Mouse (Mus musculus) G1E (cell line): Measurements from ENCODE around the gene Gnao1.

ENCODE experiments used
- CTCF ChIP-seq: IDR thresholded peaks from 2 replicates; pipeline ENCODE4 v1.5.1; 2012; ENCODE audit warnings: low read depth, low read length, inconsistent platforms, mixed read lengths
- GATA1 ChIP-seq: IDR thresholded peaks from 2 replicates; pipeline ENCODE4 v1.6.1; 2012; ENCODE audit warnings: borderline replicate concordance, low read length, inconsistent platforms, mixed read lengths
- GATA2 ChIP-seq: IDR thresholded peaks from 2 replicates; pipeline ENCODE4 v1.6.1; 2012; ENCODE audit warnings: low read depth, low read length, inconsistent platforms, borderline replicate concordance
- POLR2AphosphoS5 ChIP-seq: IDR thresholded peaks from 2 replicates; pipeline ENCODE4 v1.6.1; 2012; ENCODE audit warnings: low read depth, low read length, inconsistent platforms; ENCODE audit not compliant: insufficient replicate concordance
- TAL1 ChIP-seq: conservative IDR thresholded peaks from 2 replicates; pipeline ENCODE4 v1.6.1; 2012; ENCODE audit warnings: low read depth, low read length, inconsistent platforms, mixed read lengths

- TF ChIP-seq GATA1: no peak
- no peak for TF ChIP-seq CTCF
- no peak for TF ChIP-seq GATA2
- TF ChIP-seq POLR2AphosphoS5: no peak
- TF ChIP-seq TAL1: no peak
These were observed 1.3 kb downstream of the Gnao1 start for GRCm38 (mm10) chr8:93810859-93811602.
